Comparison of ENCODE assay signal across 20 mouse cellular contexts in genomic region chr7:122081071-122081470, GRCm38 (mm10). TPM values are rescaled to one million over a fixed set of nuclear protein-coding genes. Genes with fewer than 3 reads are reported as not detected.
A peak's percentile ranks its signal among the peaks of the same experiment; 100 is the strongest.
DNase-seq lines count a peak whose midpoint lies in the region; ATAC-seq lines count a peak whose summit lies in the region.
"Had no signal": no experiment of that assay in that cellular context is flagged by ENCODE, and none has a peak within 500 bp of the region (broad histone marks: within the 10 kb centered on the region; RNA-seq: fewer than 3 reads in every experiment).

No protein-coding gene starts in this region.

- no peak overlapping the region for H3K27ac ChIP-seq in heart, embryonic 10.5 days
- H3K27ac ChIP-seq: embryonic facial prominence, embryonic 12.5 days; embryonic facial prominence, embryonic 15.5 days; hindbrain, embryonic 12.5 days; hindbrain, embryonic 15.5 days had no signal

- peaks cover 6% of the 10 kb centered on the region; the same call in 1 of the 2 replicates for H3K4me1 ChIP-seq in heart, embryonic 10.5 days
- peaks cover 45% of the 10 kb centered on the region for H3K4me1 ChIP-seq in megakaryocyte, embryonic 14.5 days
- H3K4me1 ChIP-seq: embryonic facial prominence, embryonic 12.5 days; embryonic facial prominence, embryonic 15.5 days; hindbrain, embryonic 12.5 days; hindbrain, embryonic 15.5 days had no signal

- no peaks in the 10 kb centered on the region for H3K27me3 ChIP-seq in heart, embryonic 10.5 days (ENCODE audit: insufficient read depth, poor library complexity, severe bottlenecking)
- no peaks in the 10 kb centered on the region for H3K27me3 ChIP-seq in megakaryocyte, embryonic 14.5 days (replicated peaks)
- H3K27me3 ChIP-seq: embryonic facial prominence, embryonic 12.5 days; embryonic facial prominence, embryonic 15.5 days; heart, embryonic 12.5 days; hindbrain, embryonic 12.5 days; hindbrain, embryonic 15.5 days had no signal

- WGBS in heart, embryonic 10.5 days = 100% methylated on average over 1 of the region's 1 CpGs

- DNase-seq in heart, embryonic 10.5 days (ENCODE audit: low spot score) = peak; percentile 38
- no peak for DNase-seq in heart, adult 11 months
- DNase-seq in cerebellum, adult 11-12 months = no peak
- DNase-seq: adrenal gland, adult 8-10 months; adrenal gland, postnatal 25 days; cerebellum, adult 18-20 months; cerebellum, adult 9-10 months; gastrocnemius, postnatal 25 days; heart, postnatal 14 days; heart, postnatal 4 days had no signal

- no peaks in the 10 kb centered on the region for H3K9me3 ChIP-seq in heart, embryonic 10.5 days
- H3K9me3 ChIP-seq in megakaryocyte, embryonic 14.5 days = no peaks in the 10 kb centered on the region
- H3K9me3 ChIP-seq: embryonic facial prominence, embryonic 12.5 days; embryonic facial prominence, embryonic 15.5 days; heart, embryonic 12.5 days; hindbrain, embryonic 12.5 days; hindbrain, embryonic 15.5 days had no signal

- H3K36me3 ChIP-seq in heart, embryonic 10.5 days = peaks cover 82% of the 10 kb centered on the region
- peaks cover 91% of the 10 kb centered on the region for H3K36me3 ChIP-seq in megakaryocyte, embryonic 14.5 days (replicated peaks; ENCODE audit: low read length)

- ATAC-seq in megakaryocyte, adult 5-6 weeks (ENCODE audit: poor library complexity, severe bottlenecking) = no peak
- ATAC-seq in hematopoietic stem cell, adult 5-6 weeks (replicated peaks in 1 of 2; ENCODE audit: insufficient read depth in 1 of 2, low FRiP score in 2 of 2, low TSS enrichment in 1 of 2, low read depth in 1 of 2, poor library complexity in 2 of 2, severe bottlenecking in 2 of 2) = peak; percentile 67 to 83
- ATAC-seq: activated CD4-positive, CD25-positive, alpha-beta regulatory T cell, adult 4 months; intestine, postnatal 0 days had no signal

- H3K4me3 ChIP-seq in heart, embryonic 10.5 days = no peak overlapping the region
- peak overlapping the region; percentile 83 for H3K4me3 ChIP-seq in megakaryocyte, embryonic 14.5 days (replicated peaks)
- H3K4me3 ChIP-seq: embryonic facial prominence, embryonic 12.5 days; embryonic facial prominence, embryonic 15.5 days; heart, embryonic 12.5 days; hindbrain, embryonic 12.5 days; hindbrain, embryonic 15.5 days had no signal

RNA-seq across cellular contexts. Expression of gene Ears2, which starts 14.0 kb away (rescaled TPM):
- 21.5 and 29.1 TPM in 2 replicates for polyA plus RNA-seq in heart, embryonic 10.5 days (2016; fragmentation: Nextera tagmentation; extraction: Ambion mirVana)
- 3.1 and 8.1 TPM in 2 replicates for polyA plus RNA-seq in megakaryocyte, embryonic 14.5 days (2012; ENCODE audit: insufficient read depth, low replicate concordance)
- total RNA-seq in megakaryocyte, adult 5-6 weeks (2015) = 1.0 and 1.5 TPM in 2 replicates
- 0.98 and 1.3 TPM in 2 replicates for total RNA-seq in megakaryocyte, adult 5-6 weeks (2017)
- total RNA-seq in hematopoietic stem cell, adult 5-6 weeks (2017) = 5.7 and 7.1 TPM in 2 replicates

RNA-seq across cellular contexts. Expression of gene Ubfd1, which starts 14.1 kb away (rescaled TPM):
- polyA plus RNA-seq in heart, embryonic 10.5 days (2016; fragmentation: Nextera tagmentation; extraction: Ambion mirVana) = 60.3 and 81.0 TPM in 2 replicates
- polyA plus RNA-seq in megakaryocyte, embryonic 14.5 days (2012; ENCODE audit: insufficient read depth, low replicate concordance) = 2.8 and 20.2 TPM in 2 replicates
- 14.3 and 16.3 TPM in 2 replicates for total RNA-seq in megakaryocyte, adult 5-6 weeks (2015)
- 14.4 and 15.0 TPM in 2 replicates for total RNA-seq in megakaryocyte, adult 5-6 weeks (2017)
- 33.9 and 39.3 TPM in 2 replicates for total RNA-seq in hematopoietic stem cell, adult 5-6 weeks (2017)

RNA-seq across cellular contexts. Expression of gene Ndufab1, which starts 20.6 kb away (rescaled TPM):
- 1,058 and 1,342 TPM in 2 replicates for polyA plus RNA-seq in heart, embryonic 10.5 days (2016; fragmentation: Nextera tagmentation; extraction: Ambion mirVana)
- 847 and 2,571 TPM in 2 replicates for polyA plus RNA-seq in megakaryocyte, embryonic 14.5 days (2012; ENCODE audit: insufficient read depth, low replicate concordance)
- 128 and 133 TPM in 2 replicates for total RNA-seq in megakaryocyte, adult 5-6 weeks (2015)
- 36.2 and 69.0 TPM in 2 replicates for total RNA-seq in megakaryocyte, adult 5-6 weeks (2017)
- total RNA-seq in hematopoietic stem cell, adult 5-6 weeks (2017) = 74.9 and 110 TPM in 2 replicates

RNA-seq across cellular contexts. Expression of gene Palb2, which starts 51.7 kb away (rescaled TPM):
- polyA plus RNA-seq in heart, embryonic 10.5 days (2016; fragmentation: Nextera tagmentation; extraction: Ambion mirVana) = 13.4 and 17.9 TPM in 2 replicates
- 0.50 and 2.0 TPM in 2 replicates for polyA plus RNA-seq in megakaryocyte, embryonic 14.5 days (2012; ENCODE audit: insufficient read depth, low replicate concordance)
- 15.4 and 15.7 TPM in 2 replicates for total RNA-seq in megakaryocyte, adult 5-6 weeks (2015)
- total RNA-seq in megakaryocyte, adult 5-6 weeks (2017) = 8.1 and 11.5 TPM in 2 replicates
- 14.0 and 27.4 TPM in 2 replicates for total RNA-seq in hematopoietic stem cell, adult 5-6 weeks (2017)

RNA-seq across cellular contexts. Expression of gene Dctn5, which starts 51.8 kb away (rescaled TPM):
- 83.4 and 102 TPM in 2 replicates for polyA plus RNA-seq in heart, embryonic 10.5 days (2016; fragmentation: Nextera tagmentation; extraction: Ambion mirVana)
- polyA plus RNA-seq in megakaryocyte, embryonic 14.5 days (2012; ENCODE audit: insufficient read depth, low replicate concordance) = 4.5 and 7.6 TPM in 2 replicates
- 64.7 and 75.2 TPM in 2 replicates for total RNA-seq in megakaryocyte, adult 5-6 weeks (2015)
- 81.3 and 94.4 TPM in 2 replicates for total RNA-seq in megakaryocyte, adult 5-6 weeks (2017)
- 73.5 and 98.7 TPM in 2 replicates for total RNA-seq in hematopoietic stem cell, adult 5-6 weeks (2017)
